Mouse (Mus musculus): ENCODE results near the gene Hist2h2aa1.
"Not testable (repeated sequence)": the region's sequence is repeated elsewhere in the genome, so short reads cannot be mapped to it uniquely, and the experiment has no call there.

The Hist2h2aa1 gene

GRCm38 (mm10) chr3:96230404-96230803 lies 14.9 kb upstream of the Hist2h2aa1 start:
- no peak for DNase-seq (ENCODE audit: low spot score)

GRCm38 (mm10) chr3:96230910-96231757 lies 14.2 kb upstream of the Hist2h2aa1 start:
- no peak for DNase-seq (ENCODE audit: low spot score)

GRCm38 (mm10) chr3:96231758-96232120 lies 13.6 kb upstream of the Hist2h2aa1 start:
- DNase-seq (ENCODE audit: low spot score): no peak

GRCm38 (mm10) chr3:96234914-96235313 lies 10.4 kb upstream of the Hist2h2aa1 start:
- DNase-seq (ENCODE audit: low spot score): no peak

- no peak for DNase-seq (ENCODE audit: low spot score)
Observed at GRCm38 (mm10) chr3:96235836-96236235, 9.5 kb upstream of the Hist2h2aa1 start.

GRCm38 (mm10) chr3:96236834-96237334 lies 8.4 kb upstream of the Hist2h2aa1 start:
- DNase-seq (ENCODE audit: low spot score): no peak

GRCm38 (mm10) chr3:96237335-96237903 lies 7.9 kb upstream of the Hist2h2aa1 start:
- no peak for DNase-seq (ENCODE audit: low spot score)

GRCm38 (mm10) chr3:96237904-96238511 lies 7.3 kb upstream of the Hist2h2aa1 start:
- no peak for DNase-seq (ENCODE audit: low spot score)

GRCm38 (mm10) chr3:96238954-96239793 lies 6.1 kb upstream of the Hist2h2aa1 start, which contains the start of gene Hist2h3c2:
Gene Hist2h3c2, minus strand, starts transcription at chr3:96239127.
- not testable (repeated sequence) for DNase-seq (ENCODE audit: low spot score)

- peak; percentile 97 for DNase-seq (ENCODE audit: low spot score)
Observed at GRCm38 (mm10) chr3:96239949-96240798, 5.1 kb upstream of the Hist2h2aa1 start, which contains the start of gene Hist2h2aa2. Gene Hist2h2aa2, minus strand, starts transcription at chr3:96240276.

- no peak for DNase-seq (ENCODE audit: low spot score)
Observed at GRCm38 (mm10) chr3:96240799-96241197, 4.5 kb upstream of the Hist2h2aa1 start.

- no peak for DNase-seq (ENCODE audit: low spot score)
Observed at GRCm38 (mm10) chr3:96243921-96244572, 1.2 kb upstream of the Hist2h2aa1 start.

GRCm38 (mm10) chr3:96246018-96246417 lies 721 bp downstream of the Hist2h2aa1 start:
- not testable (repeated sequence) for DNase-seq (ENCODE audit: low spot score)

- DNase-seq (ENCODE audit: low spot score): not testable (repeated sequence)
Observed at GRCm38 (mm10) chr3:96246427-96246856, 1.1 kb downstream of the Hist2h2aa1 start, which contains the start of gene Hist2h3c1. Gene Hist2h3c1, plus strand, starts transcription at chr3:96246685.

- no peak for DNase-seq (ENCODE audit: low spot score)
Observed at GRCm38 (mm10) chr3:96247356-96248140, 2.3 kb downstream of the Hist2h2aa1 start.

GRCm38 (mm10) chr3:96248141-96249033 lies 3.1 kb downstream of the Hist2h2aa1 start:
- DNase-seq (ENCODE audit: low spot score): no peak

- DNase-seq (ENCODE audit: low spot score): no peak
Observed at GRCm38 (mm10) chr3:96249034-96249345, 3.7 kb downstream of the Hist2h2aa1 start.

- DNase-seq (ENCODE audit: low spot score): no peak
Observed at GRCm38 (mm10) chr3:96250890-96251289, 5.6 kb downstream of the Hist2h2aa1 start.
